Comparison of ENCODE assay signal across 28 mouse cellular contexts in genomic region chr15:13155418-13155817, GRCm38 (mm10). TPM values are rescaled to one million over a fixed set of nuclear protein-coding genes. Genes with fewer than 3 reads are reported as not detected.
"Had no signal": no experiment of that assay in that cellular context is flagged by ENCODE, and none has a peak within 500 bp of the region (broad histone marks: within the 10 kb centered on the region; RNA-seq: fewer than 3 reads in every experiment).

No protein-coding gene starts in this region.

- H3K4me1 ChIP-seq: heart, embryonic 15.5 days; kidney, embryonic 15.5 days; limb, embryonic 13.5 days; limb, embryonic 15.5 days; liver, embryonic 12.5 days had no signal

- H3K9ac ChIP-seq: heart, embryonic 13.5 days; heart, embryonic 15.5 days; hindbrain, embryonic 13.5 days; hindbrain, embryonic 15.5 days; kidney, embryonic 15.5 days; limb, embryonic 13.5 days; limb, embryonic 15.5 days; liver, embryonic 12.5 days; liver, embryonic 14.5 days had no signal

- H3K4me2 ChIP-seq: heart, embryonic 11.5 days; heart, embryonic 13.5 days; heart, embryonic 15.5 days; hindbrain, embryonic 13.5 days; hindbrain, embryonic 15.5 days; kidney, embryonic 15.5 days; limb, embryonic 13.5 days; limb, embryonic 15.5 days; liver, embryonic 12.5 days had no signal

- H3K36me3 ChIP-seq: heart, embryonic 13.5 days; heart, embryonic 15.5 days; hindbrain, embryonic 13.5 days; hindbrain, embryonic 15.5 days; kidney, embryonic 15.5 days; limb, embryonic 13.5 days; limb, embryonic 15.5 days; liver, embryonic 12.5 days had no signal

- H3K27ac ChIP-seq: heart, adult 2 months; heart, embryonic 13.5 days; heart, embryonic 15.5 days; hindbrain, embryonic 13.5 days; hindbrain, embryonic 15.5 days; hindbrain, postnatal 0 days; kidney, embryonic 15.5 days; kidney, postnatal 0 days; limb, embryonic 13.5 days; limb, embryonic 15.5 days; liver, embryonic 12.5 days; liver, embryonic 14.5 days had no signal

- H3K9me3 ChIP-seq: heart, embryonic 13.5 days; heart, embryonic 15.5 days; hindbrain, embryonic 15.5 days; kidney, embryonic 15.5 days; limb, embryonic 13.5 days; limb, embryonic 15.5 days; liver, embryonic 12.5 days had no signal

- DNase-seq: gastrocnemius, postnatal 14 days; gastrocnemius, postnatal 36 days; heart, adult 11 months; heart, adult 2 months; heart, postnatal 14 days; heart, postnatal 36 days; kidney, adult 11 months; kidney, adult 2 months; kidney, adult 9 months; kidney, postnatal 14 days; kidney, postnatal 36 days; layer of hippocampus, adult 9-11 months; layer of hippocampus, postnatal 36 days; left cerebral cortex, postnatal 4 days had no signal

- ATAC-seq: hindbrain, postnatal 0 days; intestine, embryonic 16.5 days; liver, embryonic 12.5 days had no signal

- H3K27me3 ChIP-seq: heart, embryonic 13.5 days; heart, embryonic 15.5 days; hindbrain, embryonic 13.5 days; hindbrain, embryonic 15.5 days; kidney, embryonic 15.5 days; limb, embryonic 13.5 days; limb, embryonic 15.5 days; liver, embryonic 12.5 days had no signal

- H3K4me3 ChIP-seq: heart, adult 2 months; heart, embryonic 13.5 days; heart, embryonic 15.5 days; hindbrain, embryonic 13.5 days; hindbrain, embryonic 15.5 days; kidney, embryonic 15.5 days; limb, embryonic 13.5 days; limb, embryonic 15.5 days; liver, embryonic 12.5 days had no signal

RNA-seq across cellular contexts. Expression of gene Cdh6, which starts 18.1 kb away (rescaled TPM):
- total RNA-seq: hematopoietic stem cell, adult 5-6 weeks had no signal
